Mouse (Mus musculus): ENCODE results near the gene A830018L16Rik.

DNA sequence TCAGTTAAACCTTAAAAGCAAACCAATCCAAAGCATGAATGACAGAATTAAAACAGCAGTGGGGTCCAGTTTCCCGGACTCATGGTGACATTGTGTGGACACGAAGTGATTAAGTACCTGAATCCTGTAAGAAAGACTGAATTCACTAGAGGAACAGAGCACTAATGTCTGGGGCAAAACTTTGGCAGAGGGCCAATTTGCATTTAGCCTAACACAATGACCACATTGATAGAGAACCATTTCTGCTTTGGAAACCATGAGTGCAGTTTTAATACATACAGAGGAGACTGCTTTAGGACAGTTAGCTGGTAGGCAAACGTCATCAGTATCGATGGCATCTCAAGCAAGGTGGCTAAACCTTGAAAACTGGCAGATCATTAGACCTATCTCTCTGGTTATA is 586.7 kb downstream of the A830018L16Rik start:
- TF ChIP-seq POLR2A (IDR thresholded peaks at IDR 0.05; ENCODE audit: low read depth, low read length) (no peak), CTCF (IDR thresholded peaks at IDR 0.05; ENCODE audit: extremely low read depth, insufficient read depth, insufficient read length, insufficient replicate concordance) (no peak)

Data from spleen, adult 2 months (tissue).